Comparison of ENCODE assay signal across 15 mouse cellular contexts in genomic region chr15:40561661-40562060, GRCm38 (mm10).
A peak's percentile ranks its signal among the peaks of the same experiment; 100 is the strongest.
DNase-seq lines count a peak whose midpoint lies in the region.
"Had no signal": no experiment of that assay in that cellular context is flagged by ENCODE, and none has a peak within 500 bp of the region (broad histone marks: within the 10 kb centered on the region; RNA-seq: fewer than 3 reads in every experiment).

No protein-coding gene starts in this region.

- DNase-seq in cerebellum, adult 18-20 months, result peak; percentile 15
- no peak for DNase-seq in cerebellum, postnatal 25 days
- DNase-seq in layer of hippocampus, adult 18-20 months (ENCODE audit: low spot score in 2 of 2), result peak; percentile 5 to 46
- DNase-seq in layer of hippocampus, postnatal 10 days (ENCODE audit: low spot score in 2 of 2), result no peak
- DNase-seq in brain, adult 2 months (ENCODE audit: low read depth, low spot score), result peak; percentile 65
- DNase-seq in c-Kit-positive CD71-positive TER-119-positive erythroid progenitor cells, embryonic 14.5 days (ENCODE audit: low spot score), result no peak
- DNase-seq: adrenal gland, postnatal 10 days; adrenal gland, postnatal 36 days; B cell, adult 2 months; cerebellum, adult 11 months; cerebellum, adult 9-11 months; forebrain, postnatal 0 days; gastrocnemius, adult 2 months; gastrocnemius, postnatal 14 days; heart, adult 11 months had no signal

Comparison
In these comparisons a context has a peak if more than half of its experiments do, and no peak if none do; other contexts are left out.
1. DNase-seq: peak in cerebellum, adult 18-20 months (2 of 2), layer of hippocampus, adult 18-20 months (2 of 2) and brain, adult 2 months (single experiment); none in cerebellum, postnatal 25 days (0 of 2), layer of hippocampus, postnatal 10 days (0 of 2) and c-Kit-positive CD71-positive TER-119-positive erythroid progenitor cells, embryonic 14.5 days (single experiment).